Mouse (Mus musculus): ENCODE measurements around the gene Mmp8. TPM values are rescaled to one million over a fixed set of nuclear protein-coding genes. Genes with fewer than 3 reads are reported as not detected.

Mmp8 gene
- total and polyA plus RNA-seq, 3 experiments = not detected

GRCm38 (mm10) chr9:7526255-7526940 lies 31.9 kb upstream of the Mmp8 start:
- H3K27me3 ChIP-seq (ENCODE audit: control insufficient read depth in 1 of 2, insufficient read depth in 2 of 2, low read length in 2 of 2) = no peaks in the 10 kb centered on the region
- H3K4me1 ChIP-seq (ENCODE audit: control insufficient read depth in 1 of 2, insufficient read depth in 2 of 2, low read length in 2 of 2) = peaks cover 0 to 3% of the 10 kb centered on the region in 2 experiments; a peak in 1 of 4 replicates
- TF ChIP-seq MAX (IDR thresholded peaks at IDR 0.05; ENCODE audit: low read length) = no peak
- no peak for TF ChIP-seq GATA1 (IDR thresholded peaks at IDR 0.05; ENCODE audit: low read depth, low read length)
- TF ChIP-seq ZNF384 (IDR thresholded peaks at IDR 0.05; ENCODE audit: low read depth, low read length) = no peak
- no peak for TF ChIP-seq TAL1 (IDR thresholded peaks at IDR 0.05; ENCODE audit: low read length)
- TF ChIP-seq USF2 (IDR thresholded peaks at IDR 0.05; ENCODE audit: borderline replicate concordance in 1 of 2, insufficient read depth in 1 of 2, low read depth in 1 of 2, low read length in 2 of 2) = no peak
- no peak for TF ChIP-seq TCF12 (IDR thresholded peaks at IDR 0.05; ENCODE audit: low read depth, low read length)
- TF ChIP-seq E2F4 (IDR thresholded peaks at IDR 0.05; ENCODE audit: borderline replicate concordance, low read depth, low read length) = no peak
- no peak for TF ChIP-seq KAT2A (conservative IDR thresholded peaks at IDR 0.05; ENCODE audit: low read depth, low read length)
- TF ChIP-seq ZKSCAN1 (IDR thresholded peaks at IDR 0.05; ENCODE audit: low read depth, low read length) = no peak
- TF ChIP-seq ELF1 (IDR thresholded peaks at IDR 0.05; ENCODE audit: low read depth, low read length) = no peak
- TF ChIP-seq GABPA (IDR thresholded peaks at IDR 0.05; ENCODE audit: low read depth, low read length) = no peak
- TF ChIP-seq UBTF (IDR thresholded peaks at IDR 0.05; ENCODE audit: borderline replicate concordance, insufficient read depth, low read depth, low read length) = no peak
- no peak for TF ChIP-seq POLR2AphosphoS5 (IDR thresholded peaks at IDR 0.05; ENCODE audit: borderline replicate concordance, low read depth, low read length)
- no peak overlapping the region for H3K9ac ChIP-seq (ENCODE audit: control insufficient read depth, low read depth, low read length, poor library complexity, severe bottlenecking)
- H3K4me3 ChIP-seq (ENCODE audit: control insufficient read depth in 1 of 2, insufficient read depth in 1 of 2, low read depth in 2 of 2, low read length in 2 of 2) = no peak overlapping the region
- H3K27ac ChIP-seq (ENCODE audit: control insufficient read depth, low read depth, low read length) = no peak overlapping the region
- DNase-seq (ENCODE audit: low read depth, low spot score) = no peak
- H3K9me3 ChIP-seq (replicated peaks; ENCODE audit: insufficient read depth, low read length) = no peaks in the 10 kb centered on the region
- no peaks in the 10 kb centered on the region for H3K36me3 ChIP-seq (ENCODE audit: control insufficient read depth in 1 of 2, insufficient read depth in 2 of 2, low read length in 2 of 2)
- H3K79me2 ChIP-seq (ENCODE audit: control insufficient read depth, insufficient read depth, low read length, poor library complexity) = no peaks in the 10 kb centered on the region

DNA sequence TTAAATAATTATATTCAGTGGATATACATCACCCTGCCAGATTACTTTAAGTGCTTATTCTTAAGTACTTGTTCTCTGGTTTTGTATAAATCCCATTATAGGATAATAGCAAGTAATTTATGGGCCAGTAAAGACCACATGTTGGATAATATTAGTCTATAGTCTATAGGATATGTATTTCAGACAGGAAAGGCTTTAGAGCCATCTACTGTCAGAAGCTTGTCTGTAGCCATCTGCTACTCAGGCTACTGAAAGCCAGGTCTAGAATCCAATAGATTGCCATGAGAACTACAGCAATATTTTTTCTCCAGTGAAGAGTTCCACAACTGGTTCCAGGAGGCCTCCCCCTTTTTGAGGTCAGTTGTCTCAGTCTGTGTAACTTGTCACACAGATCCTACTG lies 15.5 kb upstream of the Mmp8 start:
- no peak for DNase-seq (ENCODE audit: low read depth, low spot score)
- no peaks in the 10 kb centered on the region for H3K4me1 ChIP-seq (ENCODE audit: control insufficient read depth in 1 of 2, insufficient read depth in 2 of 2, low read length in 2 of 2)
- no peaks in the 10 kb centered on the region for H3K36me3 ChIP-seq (ENCODE audit: control insufficient read depth in 1 of 2, insufficient read depth in 2 of 2, low read length in 2 of 2)
- H3K9ac ChIP-seq (ENCODE audit: control insufficient read depth, low read depth, low read length, poor library complexity, severe bottlenecking) = no peak overlapping the region
- peaks cover 0 to 2% of the 10 kb centered on the region in 2 experiments; a peak in 1 of 4 replicates for H3K27me3 ChIP-seq (ENCODE audit: control insufficient read depth in 1 of 2, insufficient read depth in 2 of 2, low read length in 2 of 2)
- H3K27ac ChIP-seq (ENCODE audit: control insufficient read depth, low read depth, low read length) = no peak overlapping the region
- H3K9me3 ChIP-seq (replicated peaks; ENCODE audit: insufficient read depth, low read length) = no peaks in the 10 kb centered on the region
- no peak overlapping the region for H3K4me3 ChIP-seq (ENCODE audit: control insufficient read depth in 1 of 2, insufficient read depth in 1 of 2, low read depth in 2 of 2, low read length in 2 of 2)
- TF ChIP-seq CTCF (IDR thresholded peaks at IDR 0.05 in 2 of 3, conservative IDR thresholded peaks at IDR 0.05 in 1 of 3; ENCODE audit: control insufficient read depth in 1 of 3, insufficient read depth in 1 of 3, low read depth in 2 of 3, low read length in 3 of 3, poor library complexity in 1 of 3, severe bottlenecking in 1 of 3) (no peak), MYC (IDR thresholded peaks at IDR 0.05; ENCODE audit: low read depth, low read length) (no peak), MAZ (IDR thresholded peaks at IDR 0.05; ENCODE audit: low read depth, low read length) (no peak), ETS1 (IDR thresholded peaks at IDR 0.05; ENCODE audit: low read depth, low read length) (no peak), TCF12 (IDR thresholded peaks at IDR 0.05; ENCODE audit: low read depth, low read length) (no peak), E2F4 (IDR thresholded peaks at IDR 0.05; ENCODE audit: borderline replicate concordance, low read depth, low read length) (no peak), ZNF384 (IDR thresholded peaks at IDR 0.05; ENCODE audit: low read depth, low read length) (no peak), USF1 (IDR thresholded peaks at IDR 0.05; ENCODE audit: low read depth, low read length) (no peak), MYB (IDR thresholded peaks at IDR 0.05; ENCODE audit: low read depth, low read length) (no peak), GABPA (IDR thresholded peaks at IDR 0.05; ENCODE audit: low read depth, low read length) (no peak), POLR2AphosphoS5 (IDR thresholded peaks at IDR 0.05; ENCODE audit: borderline replicate concordance, low read depth, low read length) (no peak)
- no peaks in the 10 kb centered on the region for H3K79me2 ChIP-seq (ENCODE audit: control insufficient read depth, insufficient read depth, low read length, poor library complexity)
